Mouse (Mus musculus): Measurements from ENCODE around the gene Olfr68.
A peak's percentile ranks its signal among the peaks of the same experiment; 100 is the strongest.
"Not testable (repeated sequence)": the region's sequence is repeated elsewhere in the genome, so short reads cannot be mapped to it uniquely, and the experiment has no call there.

The Olfr68 gene

DNA sequence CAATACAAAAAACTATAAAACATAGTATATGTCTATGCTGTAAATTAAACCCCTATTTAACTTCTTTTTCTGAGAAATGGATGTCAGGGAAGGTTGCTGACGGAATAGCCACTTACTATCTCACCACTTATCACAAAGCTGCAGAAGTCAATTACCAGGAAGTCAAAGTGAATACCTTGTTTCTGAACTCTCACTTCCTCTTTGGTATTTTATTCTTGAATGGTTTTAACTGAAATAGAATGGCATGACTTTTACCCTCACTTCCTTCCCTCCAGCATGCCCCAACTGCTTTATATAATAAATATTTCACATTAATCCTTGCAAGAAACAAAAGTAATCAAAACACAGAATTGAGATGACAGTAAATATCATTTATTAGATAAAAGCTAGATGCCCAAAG is 32.7 kb upstream of the Olfr68 start:
- Histone ChIP-seq H3K4me3 (replicated peaks; ENCODE audit: low read length) (no peak overlapping the region), H3K36me3 (ENCODE audit: insufficient read depth, low read length) (no peaks in the 10 kb centered on the region), H3K9me3 (ENCODE audit: low read length) (no peaks in the 10 kb centered on the region), H3K4me1 (replicated peaks; ENCODE audit: low read depth, low read length) (no peaks in the 10 kb centered on the region), H3K27me3 (ENCODE audit: insufficient read depth, low read length) (no peaks in the 10 kb centered on the region)
- no peak for TF ChIP-seq CTCF (conservative IDR thresholded peaks at IDR 0.05; ENCODE audit: low read length)
- no peak for TF ChIP-seq NANOG (IDR thresholded peaks at IDR 0.05; ENCODE audit: borderline replicate concordance, low read length)
- no peak for TF ChIP-seq POU5F1 (IDR thresholded peaks at IDR 0.05; ENCODE audit: borderline replicate concordance, low read length)

GRCm38 (mm10) chr7:103811223-103811845 is 31.8 kb upstream of the Olfr68 start:
- no peaks in the 10 kb centered on the region for H3K9me3 ChIP-seq (ENCODE audit: low read length)
- H3K27me3 ChIP-seq (ENCODE audit: insufficient read depth, low read length), result no peaks in the 10 kb centered on the region
- H3K36me3 ChIP-seq (ENCODE audit: insufficient read depth, low read length), result no peaks in the 10 kb centered on the region
- H3K4me3 ChIP-seq (replicated peaks; ENCODE audit: low read length), result no peak overlapping the region
- TF ChIP-seq NANOG (IDR thresholded peaks at IDR 0.05; ENCODE audit: borderline replicate concordance, low read length) (no peak), POU5F1 (IDR thresholded peaks at IDR 0.05; ENCODE audit: borderline replicate concordance, low read length) (no peak), CTCF (conservative IDR thresholded peaks at IDR 0.05; ENCODE audit: low read length) (no peak)
- no peaks in the 10 kb centered on the region for H3K4me1 ChIP-seq (replicated peaks; ENCODE audit: low read depth, low read length)

GRCm38 (mm10) chr7:103810746-103811145 is 31.2 kb upstream of the Olfr68 start:
- Histone ChIP-seq H3K4me1 (replicated peaks; ENCODE audit: low read depth, low read length) (no peaks in the 10 kb centered on the region), H3K4me3 (replicated peaks; ENCODE audit: low read length) (no peak overlapping the region), H3K9me3 (ENCODE audit: low read length) (no peaks in the 10 kb centered on the region), H3K27me3 (ENCODE audit: insufficient read depth, low read length) (no peaks in the 10 kb centered on the region), H3K36me3 (ENCODE audit: insufficient read depth, low read length) (no peaks in the 10 kb centered on the region)
- TF ChIP-seq CTCF (conservative IDR thresholded peaks at IDR 0.05; ENCODE audit: low read length), result no peak
- TF ChIP-seq POU5F1 (IDR thresholded peaks at IDR 0.05; ENCODE audit: borderline replicate concordance, low read length), result no peak
- no peak for TF ChIP-seq NANOG (IDR thresholded peaks at IDR 0.05; ENCODE audit: borderline replicate concordance, low read length)

GRCm38 (mm10) chr7:103810296-103810695 is 30.8 kb upstream of the Olfr68 start:
- Histone ChIP-seq H3K9me3 (ENCODE audit: low read length) (no peaks in the 10 kb centered on the region), H3K36me3 (ENCODE audit: insufficient read depth, low read length) (no peaks in the 10 kb centered on the region), H3K27me3 (ENCODE audit: insufficient read depth, low read length) (no peaks in the 10 kb centered on the region), H3K4me3 (replicated peaks; ENCODE audit: low read length) (no peak overlapping the region), H3K4me1 (replicated peaks; ENCODE audit: low read depth, low read length) (no peaks in the 10 kb centered on the region)
- no peak for TF ChIP-seq NANOG (IDR thresholded peaks at IDR 0.05; ENCODE audit: borderline replicate concordance, low read length)
- no peak for TF ChIP-seq POU5F1 (IDR thresholded peaks at IDR 0.05; ENCODE audit: borderline replicate concordance, low read length)
- TF ChIP-seq CTCF (conservative IDR thresholded peaks at IDR 0.05; ENCODE audit: low read length), result no peak

DNA sequence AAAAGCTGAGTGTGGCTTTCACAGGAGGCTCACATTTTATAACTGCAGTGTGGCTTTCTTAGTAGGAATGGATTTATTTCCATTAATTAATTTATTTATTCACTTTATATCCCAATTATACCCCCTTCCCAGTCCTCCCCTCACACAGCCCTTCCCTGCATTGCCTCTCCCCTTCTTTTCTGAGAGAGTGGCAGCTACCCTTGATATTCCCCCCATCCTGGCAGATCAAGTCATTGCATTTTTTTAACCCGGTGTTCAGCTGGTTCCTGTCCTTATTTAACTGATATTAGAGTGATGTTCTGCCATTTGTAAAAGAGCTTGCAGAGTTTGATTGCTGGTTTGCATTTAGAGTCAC is 30.3 kb upstream of the Olfr68 start:
- Histone ChIP-seq H3K36me3 (ENCODE audit: insufficient read depth, low read length) (no peaks in the 10 kb centered on the region), H3K4me1 (replicated peaks; ENCODE audit: low read depth, low read length) (no peaks in the 10 kb centered on the region), H3K27me3 (ENCODE audit: insufficient read depth, low read length) (no peaks in the 10 kb centered on the region), H3K4me3 (replicated peaks; ENCODE audit: low read length) (no peak overlapping the region), H3K9me3 (ENCODE audit: low read length) (no peaks in the 10 kb centered on the region)
- TF ChIP-seq CTCF (conservative IDR thresholded peaks at IDR 0.05; ENCODE audit: low read length) (no peak), POU5F1 (IDR thresholded peaks at IDR 0.05; ENCODE audit: borderline replicate concordance, low read length) (no peak), NANOG (IDR thresholded peaks at IDR 0.05; ENCODE audit: borderline replicate concordance, low read length) (no peak)

DNA sequence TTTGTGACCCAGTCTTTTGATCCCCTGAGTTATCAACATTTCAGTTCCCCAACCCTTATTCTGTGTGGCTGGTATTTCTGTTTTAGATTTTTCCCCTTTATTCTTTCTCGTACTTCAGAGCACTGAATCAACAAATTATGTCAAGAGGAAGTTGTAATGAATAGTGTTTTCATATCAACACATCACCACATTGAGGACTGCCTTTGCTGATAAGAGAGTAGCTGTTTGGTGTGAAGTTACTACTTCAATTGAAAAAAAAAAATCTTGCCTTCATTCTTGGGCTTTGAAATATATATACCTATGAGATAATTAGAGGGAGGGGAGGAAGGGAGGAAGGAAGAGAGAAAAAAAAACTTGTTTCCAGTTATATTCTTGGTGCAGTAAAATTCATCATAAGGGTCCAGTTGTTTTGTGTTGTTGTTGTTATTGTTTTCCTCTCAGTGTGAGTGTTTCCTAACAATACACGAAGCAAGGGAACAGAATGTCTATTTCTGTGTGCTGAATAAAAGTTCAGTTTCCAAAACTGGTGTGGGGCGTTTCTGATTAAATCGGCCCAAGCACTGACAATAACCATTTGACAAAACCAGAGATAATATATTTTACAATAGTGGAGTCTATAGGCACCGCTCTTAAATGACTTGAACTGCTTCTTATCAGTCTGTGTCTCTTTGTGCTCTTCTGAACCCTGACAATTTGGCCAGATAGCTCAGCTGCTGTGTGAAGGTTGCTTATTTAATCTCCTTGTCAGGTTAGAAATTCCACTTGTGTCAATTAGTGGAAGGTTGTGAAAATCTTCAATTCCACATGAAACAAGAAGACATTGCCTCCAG is 29.7 kb upstream of the Olfr68 start:
- TF ChIP-seq CTCF (conservative IDR thresholded peaks at IDR 0.05; ENCODE audit: low read length) (no peak), POU5F1 (IDR thresholded peaks at IDR 0.05; ENCODE audit: borderline replicate concordance, low read length) (no peak), NANOG (IDR thresholded peaks at IDR 0.05; ENCODE audit: borderline replicate concordance, low read length) (no peak)
- Histone ChIP-seq H3K9me3 (ENCODE audit: low read length) (no peaks in the 10 kb centered on the region), H3K27me3 (ENCODE audit: insufficient read depth, low read length) (no peaks in the 10 kb centered on the region), H3K4me1 (replicated peaks; ENCODE audit: low read depth, low read length) (no peaks in the 10 kb centered on the region), H3K4me3 (replicated peaks; ENCODE audit: low read length) (no peak overlapping the region), H3K36me3 (ENCODE audit: insufficient read depth, low read length) (no peaks in the 10 kb centered on the region)

- not testable (repeated sequence) for H3K27me3 ChIP-seq (ENCODE audit: insufficient read depth, low read length); H3K36me3 ChIP-seq (ENCODE audit: insufficient read depth, low read length); H3K4me3 ChIP-seq (replicated peaks; ENCODE audit: low read length); H3K9me3 ChIP-seq (ENCODE audit: low read length); H3K4me1 ChIP-seq (replicated peaks; ENCODE audit: low read depth, low read length)
Measured at GRCm38 (mm10) chr7:103808120-103808519, 28.6 kb upstream of the Olfr68 start.

GRCm38 (mm10) chr7:103806856-103807255 is 27.4 kb upstream of the Olfr68 start:
- H3K4me3 ChIP-seq (replicated peaks; ENCODE audit: low read length), result no peak overlapping the region
- no peaks in the 10 kb centered on the region for H3K36me3 ChIP-seq (ENCODE audit: insufficient read depth, low read length)
- H3K9me3 ChIP-seq (ENCODE audit: low read length), result peaks cover 7% of the 10 kb centered on the region
- no peaks in the 10 kb centered on the region for H3K27me3 ChIP-seq (ENCODE audit: insufficient read depth, low read length)
- peak; percentile 32 for TF ChIP-seq CTCF (conservative IDR thresholded peaks at IDR 0.05; ENCODE audit: low read length)
- TF ChIP-seq NANOG (IDR thresholded peaks at IDR 0.05; ENCODE audit: borderline replicate concordance, low read length), result no peak
- TF ChIP-seq POU5F1 (IDR thresholded peaks at IDR 0.05; ENCODE audit: borderline replicate concordance, low read length), result no peak
- no peaks in the 10 kb centered on the region for H3K4me1 ChIP-seq (replicated peaks; ENCODE audit: low read depth, low read length)
